Mouse (Mus musculus) c-Kit-negative CD71-positive TER-119-positive erythroid progenitor cells, embryonic 14.5 days (primary cell): ENCODE results near the gene Fam120c.

Experiments
- DNase-seq: peaks from one replicate; pipeline ENCODE4 v3.0.0-alpha.2; 2013; ENCODE audit warnings: low read depth, low spot score

Gene Fam120c

GRCm38 (mm10) chrX:151520458-151521322 is 176.7 kb downstream of the Fam120c start, which contains the start of gene Phf8:
TSS of gene Phf8 (plus strand) at chrX:151520672.
- DNase-seq: peak; percentile 88
